In the genomic region with DNA sequence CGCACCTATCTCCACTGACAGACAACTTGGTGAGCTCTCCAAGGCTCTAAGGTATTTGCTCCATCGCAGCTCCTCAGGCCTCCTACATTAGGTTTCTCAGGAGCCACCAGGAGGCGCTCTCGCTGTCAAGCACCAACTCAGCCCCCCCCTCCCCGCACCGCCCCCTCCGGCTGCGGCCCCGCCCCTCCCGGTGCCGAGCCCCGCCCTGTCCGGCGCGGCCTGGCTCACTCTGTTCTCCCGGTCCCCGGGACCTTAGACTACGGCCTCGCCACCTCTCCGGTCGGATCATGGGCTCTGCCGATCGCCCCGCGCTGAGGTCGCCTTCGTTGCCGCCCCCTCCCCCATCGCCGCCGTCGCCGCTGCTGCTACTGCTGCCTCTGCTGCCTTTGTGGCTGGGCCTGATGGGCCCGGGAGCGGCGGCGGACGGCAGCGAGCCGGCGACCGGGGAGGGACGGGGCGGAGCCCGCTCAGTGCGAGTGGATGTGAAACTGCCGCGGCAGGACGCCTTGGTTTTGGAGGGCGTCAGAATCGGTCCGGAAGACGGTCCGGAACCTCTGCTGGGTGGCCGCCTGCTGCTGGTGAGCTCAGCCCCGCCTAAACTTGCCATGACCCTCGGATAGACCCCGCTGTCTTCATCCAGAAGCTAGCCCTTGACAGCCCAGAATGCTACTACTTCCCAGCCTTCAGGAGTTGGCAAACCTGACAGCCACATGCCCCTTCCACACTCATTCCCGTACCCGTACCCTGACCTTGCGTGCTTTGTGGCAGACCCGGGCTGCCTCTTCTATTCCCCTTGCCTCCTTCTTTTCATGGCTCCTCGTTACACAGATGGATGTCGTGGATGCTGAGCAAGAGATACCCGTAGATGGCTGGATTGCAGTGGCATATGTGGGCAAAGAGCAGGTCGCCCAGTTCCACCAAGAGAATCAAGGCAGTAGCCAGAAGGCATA, we compare ENCODE assay signal across 8 mouse cellular contexts. TPM values are rescaled to one million over a fixed set of nuclear protein-coding genes. Genes with fewer than 3 reads are reported as not detected.
DNase-seq lines count a peak whose midpoint lies in the region; ATAC-seq and TF ChIP-seq lines count a peak whose summit lies in the region.

A gene (plus strand): TSS at position 217 of the 950 bp plus-strand sequence.

- peaks cover 24% of the 10 kb centered on the region for H3K4me1 ChIP-seq in G1E (ENCODE audit: insufficient read depth, low read depth, low read length)
- peaks cover 16% of the 10 kb centered on the region for H3K4me1 ChIP-seq in forebrain, postnatal 0 days (ENCODE audit: insufficient read depth)
- peaks cover 10% of the 10 kb centered on the region for H3K4me1 ChIP-seq in lung, embryonic 16.5 days (replicated peaks; ENCODE audit: control insufficient read depth, insufficient read depth, low read length)

- H3K36me3 ChIP-seq in G1E (replicated peaks): peaks cover 40% of the 10 kb centered on the region
- peaks cover 27% of the 10 kb centered on the region for H3K36me3 ChIP-seq in forebrain, postnatal 0 days (ENCODE audit: insufficient read depth)
- H3K36me3 ChIP-seq in lung, embryonic 16.5 days (ENCODE audit: control insufficient read depth, insufficient read depth, low read length): peaks cover 7% of the 10 kb centered on the region

- ATAC-seq in G1E (ENCODE audit: extremely low read depth, insufficient number of reproducible peaks, low FRiP score, poor library complexity, severe bottlenecking): peak; percentile 51; the same call in 1 of the 2 replicates
- peak; percentile 91 for ATAC-seq in forebrain, postnatal 0 days
- peak; percentile 97 for ATAC-seq in lung, embryonic 16.5 days (ENCODE audit: low read depth)

- WGBS in forebrain, postnatal 0 days: under 1% methylated on average over 64 of the region's 66 CpGs
- WGBS in lung, embryonic 16.5 days: under 1% methylated on average over 64 of the region's 66 CpGs

- H3K27me3 ChIP-seq in G1E (ENCODE audit: insufficient read depth, low read length): peaks cover 11% of the 10 kb centered on the region
- no peaks in the 10 kb centered on the region for H3K27me3 ChIP-seq in forebrain, postnatal 0 days (ENCODE audit: insufficient read depth, low read length)
- no peaks in the 10 kb centered on the region for H3K27me3 ChIP-seq in lung, embryonic 16.5 days (ENCODE audit: control insufficient read depth, insufficient read depth, low read depth, low read length)

- peaks cover 2% of the 10 kb centered on the region; the same call in 1 of the 2 replicates for H3K9me3 ChIP-seq in G1E (replicated peaks)
- H3K9me3 ChIP-seq in forebrain, postnatal 0 days (ENCODE audit: low read length): no peaks in the 10 kb centered on the region
- H3K9me3 ChIP-seq in lung, embryonic 16.5 days (ENCODE audit: control insufficient read depth, low read length): peaks cover 3% of the 10 kb centered on the region; the same call in 1 of the 2 replicates

- peak within 1 kb of the TSS; percentile 84 for H3K4me3 ChIP-seq in G1E (ENCODE audit: low read depth, low read length)
- peak within 1 kb of the TSS; percentile 96 for H3K4me3 ChIP-seq in forebrain, postnatal 0 days (ENCODE audit: low read depth, low read length)
- H3K4me3 ChIP-seq in lung, embryonic 16.5 days (ENCODE audit: low read length): peak within 1 kb of the TSS; percentile 90

- TF ChIP-seq CTCF in G1E (IDR thresholded peaks at IDR 0.05; ENCODE audit: low read depth, low read length): no peak
- peak; percentile 70 for TF ChIP-seq CTCF in forebrain, postnatal 0 days (IDR thresholded peaks at IDR 0.05; ENCODE audit: low read depth)

- H3K4me2 ChIP-seq in forebrain, postnatal 0 days (ENCODE audit: low read depth): peak within 1 kb of the TSS; percentile 86
- peak within 1 kb of the TSS; percentile 95 for H3K4me2 ChIP-seq in lung, embryonic 16.5 days (ENCODE audit: low read depth, low read length)

- peak; percentile 85 for DNase-seq in G1E (ENCODE audit: low spot score)
- DNase-seq in cerebellum, adult 18-20 months: peak; percentile 90 to 98
- peak; percentile 95 for DNase-seq in forebrain, postnatal 0 days
- DNase-seq in heart, postnatal 4 days: peak; percentile 93
- peak; percentile 65 to 86 for DNase-seq in layer of hippocampus, adult 8-10 months (ENCODE audit: low spot score in 2 of 2)
- DNase-seq in ovary, postnatal 10 days (ENCODE audit: low spot score): peak; percentile 82
- peak; percentile 66 to 93 for DNase-seq in thymus, postnatal 10 days (ENCODE audit: low spot score in 2 of 2)

- H3K9ac ChIP-seq in forebrain, postnatal 0 days: peak within 1 kb of the TSS; percentile 99
- H3K9ac ChIP-seq in lung, embryonic 16.5 days (ENCODE audit: low read length): peak within 1 kb of the TSS; percentile 98

- peak within 1 kb of the TSS; percentile 93 for H3K27ac ChIP-seq in forebrain, postnatal 0 days (ENCODE audit: low read depth, low read length)
- H3K27ac ChIP-seq in lung, embryonic 16.5 days (ENCODE audit: low read length): peak within 1 kb of the TSS; percentile 79

RNA-seq across cellular contexts. Expression of the gene that starts here (rescaled TPM):
- total RNA-seq in G1E (2014; fragmentation: Nextera tagmentation): 2.8 and 4.0 TPM in 2 replicates
- 10.5 and 12.9 TPM in 2 replicates for total RNA-seq in G1E (2017)
- 4.5 and 5.1 TPM in 2 replicates for polyA plus RNA-seq in G1E (2012)
- 73.9 and 90.1 TPM in 2 replicates for total RNA-seq in forebrain, postnatal 0 days (2014; rRNA removed)
- polyA plus RNA-seq in forebrain, postnatal 0 days (2015; fragmentation: Nextera tagmentation; extraction: Ambion mirVana): 37.4 and 45.4 TPM in 2 replicates
- 10 to 100 TPM; 17.5 to 18.3 TPM for total RNA-seq in heart, postnatal 4 days (2021)
- total RNA-seq in layer of hippocampus, adult 8-10 months (2022): 10 to 100 TPM; 32.4 to 36.4 (median 35.0) TPM
- 33.6 and 35.7 TPM in 2 replicates for polyA plus RNA-seq in lung, embryonic 16.5 days (2015; fragmentation: Nextera tagmentation; extraction: Ambion mirVana)

Comparison
In these comparisons a context has a peak if more than half of its experiments do, and no peak if none do; other contexts are left out.
1. Peak in every context shown above with its lines: DNase-seq, ATAC-seq, H3K4me3 ChIP-seq and H3K27ac ChIP-seq.